Mouse (Mus musculus) ES-Bruce4 (cell line): ENCODE results near the gene Fbxo46. TPM values are rescaled to one million over a fixed set of nuclear protein-coding genes. Genes with fewer than 3 reads are reported as not detected.
A peak's percentile ranks its signal among the peaks of the same experiment; 100 is the strongest.
"Not testable (repeated sequence)": the region's sequence is repeated elsewhere in the genome, so short reads cannot be mapped to it uniquely, and the experiment has no call there.

Experiments
- H3K27ac ChIP-seq: 2 replicates; pipeline ENCODE4 v1.5.1; 2012; ENCODE audit warnings: low read length, inconsistent platforms; ENCODE audit not compliant: insufficient read depth
- H3K27me3 ChIP-seq: 2 replicates; pipeline ENCODE4 v1.6.1; 2012; ENCODE audit warnings: mild to moderate bottlenecking, low read length, inconsistent platforms; ENCODE audit not compliant: control insufficient read depth, poor library complexity, insufficient read depth, severe bottlenecking
- H3K36me3 ChIP-seq: 2 replicates; pipeline ENCODE4 v1.6.1; 2012; ENCODE audit warnings: inconsistent platforms, mild to moderate bottlenecking, low read length, moderate library complexity; ENCODE audit not compliant: control insufficient read depth, poor library complexity, insufficient read depth, severe bottlenecking
- H3K4me1 ChIP-seq: one replicate; pipeline ENCODE4 v1.8.1; 2011; ENCODE audit warnings: low read length; ENCODE audit not compliant: control insufficient read depth, insufficient read depth
- H3K4me3 ChIP-seq: 2 replicates; pipeline ENCODE4 v1.5.1; 2011; ENCODE audit warnings: low read depth, mild to moderate bottlenecking, low read length
- H3K9ac ChIP-seq: 2 replicates; pipeline ENCODE4 v1.6.1; 2012; ENCODE audit warnings: low read depth, mild to moderate bottlenecking, inconsistent platforms; ENCODE audit not compliant: poor library complexity, severe bottlenecking
- H3K9me3 ChIP-seq: replicated peaks from 2 replicates; pipeline ENCODE4 v1.6.1; 2012; ENCODE audit warnings: mild to moderate bottlenecking, low read length, inconsistent platforms; ENCODE audit not compliant: control insufficient read depth, poor library complexity, insufficient read depth, severe bottlenecking
- CTCF ChIP-seq: IDR thresholded peaks from one replicate; pipeline ENCODE4 v1.8.1; 2011; ENCODE audit warnings: low read depth, low read length
- EP300 ChIP-seq: IDR thresholded peaks from 2 replicates; pipeline ENCODE4 v1.6.1; 2011; ENCODE audit warnings: low read depth, low read length; ENCODE audit not compliant: insufficient read depth
- POLR2A ChIP-seq: IDR thresholded peaks from one replicate; pipeline ENCODE4 v1.8.1; 2011; ENCODE audit warnings: low read length; ENCODE audit not compliant: insufficient read depth
- polyA plus RNA-seq: library from polyadenylated mRNA; stranded (reverse); fragments of >200 nt; gene quantifications from 2 replicates; pipeline ENCODE4 v1.2.4, GENCODE M21; 2011; ENCODE audit warnings: low read depth; ENCODE audit not compliant: missing spikeins, insufficient read depth, insufficient read length

Gene Fbxo46
- polyA plus RNA-seq: 4.1 and 4.3 TPM in 2 replicates

GRCm38 (mm10) chr7:19119631-19120429 is at the start of gene Fbxo46:
Fbxo46 (plus strand) TSS chr7:19119859.
- TF ChIP-seq POLR2A (peak; percentile 66), EP300 (no peak), CTCF (no peak)
- Histone ChIP-seq H3K27ac (no peak within 1 kb of the TSS), H3K27me3 (peaks cover 6% of the 10 kb centered on the region), H3K4me3 (peak within 1 kb of the TSS; percentile 91), H3K36me3 (no peaks in the 10 kb centered on the region), H3K4me1 (no peaks in the 10 kb centered on the region), H3K9me3 (peaks cover 7% of the 10 kb centered on the region), H3K9ac (peak within 1 kb of the TSS; percentile 85)

GRCm38 (mm10) chr7:19071024-19071423 is 48.6 kb upstream of the Fbxo46 start:
- not testable (repeated sequence) for H3K9ac ChIP-seq, H3K9me3 ChIP-seq, H3K27ac ChIP-seq, H3K4me3 ChIP-seq, H3K27me3 ChIP-seq, H3K36me3 ChIP-seq, H3K4me1 ChIP-seq

GRCm38 (mm10) chr7:19073504-19073903 is 46.2 kb upstream of the Fbxo46 start:
- TF ChIP-seq CTCF: peak; percentile 83
- TF ChIP-seq EP300: no peak
- Histone ChIP-seq H3K4me1 (no peaks in the 10 kb centered on the region), H3K27ac (no peak overlapping the region), H3K36me3 (peaks cover 3% of the 10 kb centered on the region), H3K27me3 (no peaks in the 10 kb centered on the region), H3K4me3 (no peak overlapping the region), H3K9ac (no peak overlapping the region), H3K9me3 (no peaks in the 10 kb centered on the region)

DNA sequence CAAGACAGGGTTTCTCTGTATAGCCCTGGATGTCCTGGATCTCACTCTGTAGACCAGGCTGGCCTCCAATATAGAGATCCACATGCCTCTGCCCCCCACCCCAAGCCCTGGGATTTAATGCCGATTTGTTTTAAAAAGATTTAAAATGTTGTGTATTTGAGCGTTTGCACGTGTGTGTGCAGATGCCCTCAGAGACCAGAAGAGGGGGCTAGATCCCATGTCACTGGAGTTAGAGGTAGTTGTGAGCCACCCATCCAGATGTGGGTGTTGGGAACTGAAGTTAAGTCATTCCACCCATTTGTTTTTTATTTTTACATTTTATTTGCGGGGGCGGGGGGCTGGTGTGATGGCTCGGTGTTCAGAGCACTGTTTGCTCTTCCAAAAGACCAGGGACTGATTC is 45.2 kb upstream of the Fbxo46 start:
- Histone ChIP-seq H3K27me3 (no peaks in the 10 kb centered on the region), H3K27ac (no peak overlapping the region), H3K4me1 (no peaks in the 10 kb centered on the region), H3K36me3 (peaks cover 3% of the 10 kb centered on the region), H3K9ac (no peak overlapping the region), H3K9me3 (no peaks in the 10 kb centered on the region), H3K4me3 (no peak overlapping the region)
- TF ChIP-seq POLR2A (no peak), CTCF (peak; percentile 28)

DNA sequence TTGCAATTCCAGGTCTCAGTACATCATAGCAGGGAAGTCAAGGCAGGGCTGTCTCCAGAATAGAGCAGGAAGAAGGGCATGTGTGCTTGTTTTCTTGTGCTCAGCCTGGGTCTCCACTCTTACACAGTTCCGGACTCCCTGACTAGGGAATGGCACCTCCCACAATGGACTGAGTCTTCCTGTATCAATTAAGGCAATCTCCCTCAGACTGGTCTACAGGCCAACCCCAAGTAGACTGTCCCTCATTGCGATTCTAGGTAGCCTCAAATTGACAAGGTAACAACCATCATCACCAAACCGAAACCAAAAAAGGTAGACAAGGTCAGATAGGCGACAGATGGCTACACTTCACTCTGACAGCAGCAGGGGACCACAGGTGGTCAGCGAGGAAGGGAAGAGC is 44.4 kb upstream of the Fbxo46 start:
- no peak overlapping the region for H3K4me3 ChIP-seq
- TF ChIP-seq EP300: no peak
- no peak for TF ChIP-seq CTCF
- no peak for TF ChIP-seq POLR2A
- peaks cover 3% of the 10 kb centered on the region for H3K36me3 ChIP-seq
- H3K27me3 ChIP-seq: no peaks in the 10 kb centered on the region
- H3K9me3 ChIP-seq: no peaks in the 10 kb centered on the region
- H3K4me1 ChIP-seq: no peaks in the 10 kb centered on the region
- H3K9ac ChIP-seq: no peak overlapping the region
- H3K27ac ChIP-seq: no peak overlapping the region

- Histone ChIP-seq H3K4me3 (peak within 1 kb of the TSS; percentile 89), H3K36me3 (peaks cover 8% of the 10 kb centered on the region), H3K27ac (no peak within 1 kb of the TSS), H3K4me1 (no peaks in the 10 kb centered on the region), H3K27me3 (no peaks in the 10 kb centered on the region), H3K9ac (peak within 1 kb of the TSS; percentile 99), H3K9me3 (no peaks in the 10 kb centered on the region)
- no peak for TF ChIP-seq POLR2A
- TF ChIP-seq CTCF: no peak
- TF ChIP-seq EP300: no peak
These were observed 43.7 kb upstream of the Fbxo46 start, which contains the start of gene Dmwd for GRCm38 (mm10) chr7:19075723-19076585. Dmwd (plus strand) TSS chr7:19076227.
